Mouse (Mus musculus) embryo, embryonic 10 days (tissue): ENCODE measurements around the gene Exoc3l.

Experiments
- DNase-seq: peaks from one replicate; pipeline ENCODE4 v3.0.0-alpha.2; 2015; ENCODE audit warnings: low spot score

The Exoc3l gene

GRCm38 (mm10) chr8:105268342-105269074, 27.4 kb downstream of the Exoc3l start:
- DNase-seq: peak; percentile 86

GRCm38 (mm10) chr8:105266775-105267174, 29.1 kb downstream of the Exoc3l start:
- no peak for DNase-seq

GRCm38 (mm10) chr8:105265128-105265527, 30.8 kb downstream of the Exoc3l start:
- no peak for DNase-seq

- peak; percentile 77 for DNase-seq
These were observed 31.6 kb downstream of the Exoc3l start, which contains the start of the genes Tradd and Fbxl8 for GRCm38 (mm10) chr8:105264024-105264982. Tradd (minus strand) TSS chr8:105264609. Fbxl8 (plus strand) TSS chr8:105264648.

GRCm38 (mm10) chr8:105263244-105263912, 32.5 kb downstream of the Exoc3l start:
- no peak for DNase-seq

GRCm38 (mm10) chr8:105261326-105261980, 34.4 kb downstream of the Exoc3l start:
- DNase-seq: no peak

- no peak for DNase-seq
These were observed 35.4 kb downstream of the Exoc3l start for GRCm38 (mm10) chr8:105260371-105261099.

GRCm38 (mm10) chr8:105259721-105260320, 36.1 kb downstream of the Exoc3l start:
- DNase-seq: peak; percentile 91

- peak; percentile 70 for DNase-seq
These were observed 36.8 kb downstream of the Exoc3l start for GRCm38 (mm10) chr8:105258911-105259720.

GRCm38 (mm10) chr8:105257318-105258114, 38.4 kb downstream of the Exoc3l start:
- DNase-seq: peak; percentile 3

- peak; percentile 64 for DNase-seq
These were observed 40.9 kb downstream of the Exoc3l start, which contains the start of gene B3gnt9 for GRCm38 (mm10) chr8:105254966-105255350. B3gnt9 (minus strand) TSS chr8:105255153.

GRCm38 (mm10) chr8:105254152-105254965, 41.5 kb downstream of the Exoc3l start:
- peak; percentile 94 for DNase-seq

GRCm38 (mm10) chr8:105253766-105254151, 42.1 kb downstream of the Exoc3l start:
- DNase-seq: no peak

- DNase-seq: no peak
These were observed 43.0 kb downstream of the Exoc3l start for GRCm38 (mm10) chr8:105252680-105253537.

- DNase-seq: no peak
These were observed 43.9 kb downstream of the Exoc3l start for GRCm38 (mm10) chr8:105251954-105252353.

GRCm38 (mm10) chr8:105241016-105241415, 54.9 kb downstream of the Exoc3l start:
- no peak for DNase-seq
